9 mouse cellular contexts compared by ENCODE assay signal in the genomic region with DNA sequence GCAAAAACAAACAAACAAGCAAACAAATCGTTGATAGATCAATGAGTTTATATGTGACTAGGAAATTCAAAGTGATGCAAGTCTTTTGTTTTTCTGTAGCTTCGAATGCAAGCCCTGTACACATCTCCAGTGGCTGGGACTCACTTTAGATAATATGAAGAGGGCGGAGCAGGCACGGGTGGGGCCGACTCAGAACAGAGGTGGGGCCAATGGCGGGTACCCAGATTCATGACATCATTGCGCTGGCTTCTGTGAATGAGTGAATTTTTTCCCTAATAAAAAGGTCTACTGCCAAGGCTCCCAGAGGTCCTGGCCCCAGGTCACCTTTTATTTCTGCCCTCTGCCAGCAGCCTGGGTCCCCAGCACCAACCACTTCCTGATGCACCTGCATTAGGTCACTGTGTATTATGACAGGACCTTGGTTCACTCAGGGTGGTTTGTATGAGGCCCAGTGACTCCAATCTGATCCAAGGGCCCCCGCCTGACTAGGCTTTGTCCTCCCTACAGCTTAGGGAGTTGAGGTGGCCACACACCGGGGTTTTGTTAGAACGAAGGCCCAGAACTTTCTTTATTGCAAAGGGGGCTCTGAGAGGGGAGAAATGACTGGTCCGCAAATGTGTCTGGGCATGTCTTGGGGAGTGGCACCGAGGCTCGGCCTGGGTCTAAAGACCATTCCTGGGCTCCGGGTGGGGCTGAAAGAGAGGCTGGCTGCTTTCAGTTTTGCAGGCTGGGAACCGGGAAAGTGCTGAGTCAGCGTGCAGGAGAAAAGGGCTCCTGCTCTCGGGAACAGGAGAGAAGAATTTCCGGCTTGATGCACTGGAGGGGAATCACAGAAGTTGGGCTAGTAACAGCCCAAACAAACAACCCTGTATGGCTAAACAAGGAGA.
DNase-seq lines count a peak whose midpoint lies in the region; ATAC-seq and TF ChIP-seq lines count a peak whose summit lies in the region.
"Had no signal": no experiment of that assay in that cellular context is flagged by ENCODE, and none has a peak within 500 bp of the region (broad histone marks: within the 10 kb centered on the region; RNA-seq: fewer than 3 reads in every experiment).

No protein-coding gene starts in this region.

- H3K36me3 ChIP-seq in forebrain, embryonic 10.5 days (replicated peaks): no peaks in the 10 kb centered on the region
- no peaks in the 10 kb centered on the region for H3K36me3 ChIP-seq in forebrain, embryonic 11.5 days (ENCODE audit: control insufficient read depth, insufficient read depth, low read length)
- H3K36me3 ChIP-seq in MEL (ENCODE audit: control insufficient read depth in 1 of 2, insufficient read depth in 2 of 2, low read length in 2 of 2): no peaks in the 10 kb centered on the region
- no peaks in the 10 kb centered on the region for H3K36me3 ChIP-seq in hindbrain, embryonic 16.5 days (ENCODE audit: control insufficient read depth, insufficient read depth, low read length)

- no peak for TF ChIP-seq RAD21 in MEL (IDR thresholded peaks at IDR 0.05; ENCODE audit: low read depth, low read length)

- no peak for TF ChIP-seq POLR2A in MEL (IDR thresholded peaks at IDR 0.05; ENCODE audit: control insufficient read depth in 1 of 2, insufficient read depth in 1 of 2, low read depth in 1 of 2, low read length in 2 of 2, poor library complexity in 1 of 2)
- TF ChIP-seq POLR2A in lung, adult 2 months (IDR thresholded peaks at IDR 0.05; ENCODE audit: borderline replicate concordance, extremely low read depth, low read depth, low read length): no peak

- no peaks in the 10 kb centered on the region for H3K9me3 ChIP-seq in forebrain, embryonic 10.5 days
- H3K9me3 ChIP-seq in forebrain, embryonic 11.5 days (ENCODE audit: control insufficient read depth, low read length): no peaks in the 10 kb centered on the region
- no peaks in the 10 kb centered on the region for H3K9me3 ChIP-seq in MEL (replicated peaks; ENCODE audit: insufficient read depth, low read length)
- no peaks in the 10 kb centered on the region for H3K9me3 ChIP-seq in hindbrain, embryonic 16.5 days (ENCODE audit: control insufficient read depth, low read length)

- H3K4me2 ChIP-seq in forebrain, embryonic 11.5 days (ENCODE audit: low read depth, low read length, severe bottlenecking): no peak overlapping the region
- no peak overlapping the region for H3K4me2 ChIP-seq in hindbrain, embryonic 16.5 days (ENCODE audit: low read length)

- intact Hi-C loops in heart, postnatal 14 days (cut with DNase I): no loop called here

- no peaks in the 10 kb centered on the region for H3K79me2 ChIP-seq in MEL (ENCODE audit: control insufficient read depth, insufficient read depth, low read length, poor library complexity)

- no peak for TF ChIP-seq CTCF in MEL (IDR thresholded peaks at IDR 0.05 in 2 of 3, conservative IDR thresholded peaks at IDR 0.05 in 1 of 3; ENCODE audit: control insufficient read depth in 1 of 3, insufficient read depth in 1 of 3, low read depth in 2 of 3, low read length in 3 of 3, poor library complexity in 1 of 3, severe bottlenecking in 1 of 3)
- no peak for TF ChIP-seq CTCF in lung, adult 2 months (IDR thresholded peaks at IDR 0.05; ENCODE audit: insufficient read depth, low read length)

- TF ChIP-seq EP300 in MEL (IDR thresholded peaks at IDR 0.05; ENCODE audit: low read depth in 1 of 2, low read length in 2 of 2): no peak

- H3K27ac ChIP-seq in forebrain, embryonic 10.5 days: peak overlapping the region; percentile 48; the same call in 1 of the 2 replicates
- no peak overlapping the region for H3K27ac ChIP-seq in forebrain, embryonic 11.5 days (ENCODE audit: low read depth, low read length)
- no peak overlapping the region for H3K27ac ChIP-seq in MEL (ENCODE audit: control insufficient read depth, low read depth, low read length)
- no peak overlapping the region for H3K27ac ChIP-seq in hindbrain, embryonic 16.5 days (ENCODE audit: low read depth, low read length)

- H3K4me3 ChIP-seq in forebrain, embryonic 10.5 days: no peak overlapping the region
- no peak overlapping the region for H3K4me3 ChIP-seq in forebrain, embryonic 11.5 days (ENCODE audit: low read depth, low read length)
- no peak overlapping the region for H3K4me3 ChIP-seq in MEL (ENCODE audit: control insufficient read depth in 1 of 2, insufficient read depth in 1 of 2, low read depth in 2 of 2, low read length in 2 of 2)
- H3K4me3 ChIP-seq in lung, adult 2 months (replicated peaks; ENCODE audit: extremely low read depth, low read depth, low read length): no peak overlapping the region
- no peak overlapping the region for H3K4me3 ChIP-seq in hindbrain, embryonic 16.5 days (ENCODE audit: low read length)
- H3K4me3 ChIP-seq: erythroblast, embryonic 14.5 days had no signal

- 51% methylated on average over 18 of the region's 18 CpGs for WGBS in forebrain, embryonic 10.5 days
- WGBS in forebrain, embryonic 11.5 days: 52% methylated on average over 18 of the region's 18 CpGs
- 52% methylated on average over 18 of the region's 18 CpGs for WGBS in lung, adult 2 months
- WGBS in hindbrain, embryonic 16.5 days: 58% methylated on average over 18 of the region's 18 CpGs

- no peak for ATAC-seq in forebrain, embryonic 11.5 days (replicated peaks; ENCODE audit: low FRiP score)
- no peak for ATAC-seq in frontal cortex, adult (ENCODE audit: low TSS enrichment)
- no peak for ATAC-seq in hindbrain, embryonic 16.5 days

- no peak for DNase-seq in forebrain, embryonic 10.5 days (ENCODE audit: extremely low spot score, low spot score)
- DNase-seq in forebrain, embryonic 11.5 days (ENCODE audit: low spot score): no peak
- no peak for DNase-seq in MEL (ENCODE audit: low read depth, low spot score)
- DNase-seq in heart, postnatal 14 days: peak; percentile 37 to 57
- peak; percentile 41 for DNase-seq in lung, adult 2 months
- no peak for DNase-seq in layer of hippocampus, adult 8-10 months (ENCODE audit: low spot score in 2 of 2)

- H3K4me1 ChIP-seq in forebrain, embryonic 10.5 days: peaks cover 68% of the 10 kb centered on the region
- peaks cover 9% of the 10 kb centered on the region; the same call in 1 of the 2 replicates for H3K4me1 ChIP-seq in forebrain, embryonic 11.5 days (replicated peaks; ENCODE audit: control insufficient read depth, insufficient read depth, low read length)
- no peaks in the 10 kb centered on the region for H3K4me1 ChIP-seq in MEL (ENCODE audit: control insufficient read depth in 1 of 2, insufficient read depth in 2 of 2, low read length in 2 of 2)
- peaks cover 8% of the 10 kb centered on the region for H3K4me1 ChIP-seq in lung, adult 2 months (ENCODE audit: control insufficient read depth, insufficient read depth, low read length)
- peaks cover 12% of the 10 kb centered on the region for H3K4me1 ChIP-seq in hindbrain, embryonic 16.5 days (ENCODE audit: control insufficient read depth, insufficient read depth, low read depth, low read length)

- no peak overlapping the region for H3K9ac ChIP-seq in forebrain, embryonic 11.5 days (ENCODE audit: low read length)
- no peak overlapping the region for H3K9ac ChIP-seq in MEL (ENCODE audit: control insufficient read depth, low read depth, low read length, poor library complexity, severe bottlenecking)
- H3K9ac ChIP-seq in hindbrain, embryonic 16.5 days (ENCODE audit: low read depth, low read length): no peak overlapping the region

- no peaks in the 10 kb centered on the region; the same call in 1 of the 2 replicates for H3K27me3 ChIP-seq in forebrain, embryonic 10.5 days (ENCODE audit: poor library complexity, severe bottlenecking)
- no peaks in the 10 kb centered on the region for H3K27me3 ChIP-seq in forebrain, embryonic 11.5 days (ENCODE audit: control insufficient read depth, insufficient read depth, low read length)
- no peaks in the 10 kb centered on the region for H3K27me3 ChIP-seq in MEL (ENCODE audit: control insufficient read depth in 1 of 2, insufficient read depth in 2 of 2, low read length in 2 of 2)
- no peaks in the 10 kb centered on the region for H3K27me3 ChIP-seq in hindbrain, embryonic 16.5 days (replicated peaks; ENCODE audit: control insufficient read depth, insufficient read depth, low read length)

TF ChIP-seq in MEL, 35 proteins besides CTCF, POLR2A, EP300 and RAD21:
- TF ChIP-seq MAFK (IDR thresholded peaks at IDR 0.05; ENCODE audit: borderline replicate concordance, low read depth, low read length) (peak; percentile 72; the same call in 1 of the 2 replicates), POLR2AphosphoS5 (IDR thresholded peaks at IDR 0.05; ENCODE audit: borderline replicate concordance, low read depth, low read length) (no peak)
TF ChIP-seq in MEL: peak in this region for 1.

Comparison
In these comparisons a context has a peak if more than half of its experiments do, and no peak if none do; other contexts are left out.
1. DNase-seq: peak in heart, postnatal 14 days (2 of 2) and lung, adult 2 months (single experiment); none in forebrain, embryonic 10.5 days (single experiment), forebrain, embryonic 11.5 days (single experiment), MEL (single experiment) and layer of hippocampus, adult 8-10 months (0 of 2).